Mouse (Mus musculus) lung, adult 2 months (tissue): Measurements from ENCODE around the gene Cables2.

Source experiments
- CTCF ChIP-seq: fragments of 200-500 bp; IDR thresholded peaks from 2 replicates; pipeline ENCODE4 v1.5.1; 2011; ENCODE audit warnings: mild to moderate bottlenecking, low read length, control low read depth; ENCODE audit not compliant: insufficient read depth
- POLR2A ChIP-seq: fragments of 200-500 bp; IDR thresholded peaks from 2 replicates; pipeline ENCODE4 v1.6.1; 2011; ENCODE audit warnings: low read depth, mild to moderate bottlenecking, control low read depth, low read length, borderline replicate concordance; ENCODE audit errors: extremely low read depth

DNA sequence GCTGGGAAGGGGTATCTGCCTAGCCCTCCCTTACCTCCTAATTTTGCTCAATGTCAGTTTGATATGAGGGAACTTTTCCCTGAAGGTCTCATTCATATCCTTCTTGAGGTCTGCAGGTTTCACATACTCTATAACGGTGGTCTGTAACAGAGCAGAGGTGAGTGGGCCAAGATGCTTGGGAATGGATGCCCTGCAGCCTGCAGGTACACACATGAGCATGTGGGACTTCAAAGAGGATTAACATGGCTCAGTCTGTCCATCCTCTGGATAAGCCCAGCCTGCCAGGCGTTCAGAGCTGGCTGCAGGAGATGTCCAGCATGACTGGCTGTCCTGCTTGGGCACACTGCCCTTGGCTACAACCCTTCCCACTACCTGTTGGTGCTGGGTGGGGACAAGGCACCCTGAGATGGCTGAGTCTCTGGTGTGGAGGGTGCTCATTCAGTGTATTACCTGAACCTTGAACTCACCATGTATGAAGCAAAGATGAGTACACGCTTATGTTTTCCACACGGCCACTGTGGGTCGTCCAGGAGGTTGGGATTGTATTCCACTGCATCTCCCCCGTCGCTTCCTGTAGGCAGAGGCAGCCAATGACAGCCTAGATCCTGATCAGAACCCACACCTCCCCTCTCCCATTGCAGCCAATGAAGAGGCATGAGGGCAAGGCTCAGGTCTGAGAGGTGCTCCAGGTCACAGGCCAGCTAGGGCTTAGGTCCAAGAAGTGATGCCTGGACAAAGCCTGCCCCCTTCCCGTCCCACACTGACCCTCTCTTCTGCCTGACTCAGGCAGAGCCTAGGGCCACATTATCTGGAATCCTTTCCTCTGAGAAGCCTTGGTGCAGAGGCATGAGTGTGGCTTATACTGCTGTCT is 12.5 kb downstream of the Cables2 start:
- no peak for TF ChIP-seq POLR2A
- TF ChIP-seq CTCF, result no peak
